Mouse (Mus musculus) MEL (cell line): ENCODE results near the gene Fndc10.

Experiments used
- BHLHE40 ChIP-seq: IDR thresholded peaks from 2 replicates; pipeline ENCODE4 v1.6.1; 2012; ENCODE audit warnings: low read depth, mild to moderate bottlenecking, inconsistent platforms, low read length, improper control_type of control experiment, borderline replicate concordance
- CHD2 ChIP-seq: IDR thresholded peaks from 2 replicates; pipeline ENCODE4 v1.6.1; 2011; ENCODE audit warnings: low read length, improper control_type of control experiment
- CTCF ChIP-seq, 3 experiments: IDR thresholded peaks in 2 of 3; conservative IDR thresholded peaks in 1 of 3; 2 replicates each; pipeline ENCODE4 v1.5.1; 2011 to 2012; ENCODE audit warnings: low read length in 3 of 3, low read depth in 2 of 3, mild to moderate bottlenecking in 2 of 3, improper control_type of control experiment in 1 of 3, inconsistent platforms in 1 of 3, mixed read lengths in 1 of 3, moderate library complexity in 1 of 3; ENCODE audit not compliant: control insufficient read depth in 1 of 3, insufficient read depth in 1 of 3, poor library complexity in 1 of 3, severe bottlenecking in 1 of 3
- E2F4 ChIP-seq: IDR thresholded peaks from 2 replicates; pipeline ENCODE4 v1.6.1; 2011; ENCODE audit warnings: low read depth, low read length, improper control_type of control experiment, borderline replicate concordance
- ELF1 ChIP-seq: IDR thresholded peaks from 2 replicates; pipeline ENCODE4 v1.6.1; 2014; ENCODE audit warnings: low read depth, mild to moderate bottlenecking, inconsistent platforms, low read length, improper control_type of control experiment, moderate library complexity
- MAZ ChIP-seq: IDR thresholded peaks from 2 replicates; pipeline ENCODE4 v1.6.1; 2012; ENCODE audit warnings: low read depth, mild to moderate bottlenecking, inconsistent platforms, low read length, improper control_type of control experiment
- MYB ChIP-seq: IDR thresholded peaks from 2 replicates; pipeline ENCODE4 v1.6.1; 2011; ENCODE audit warnings: mild to moderate bottlenecking, low read depth, low read length, improper control_type of control experiment
- MYC ChIP-seq: IDR thresholded peaks from 2 replicates; pipeline ENCODE4 v1.6.1; 2011; ENCODE audit warnings: low read depth, mild to moderate bottlenecking, low read length, improper control_type of control experiment, moderate library complexity
- POLR2A ChIP-seq, 2 experiments: IDR thresholded peaks; 2 replicates each; pipeline ENCODE4 v1.6.1; 2011 to 2012; ENCODE audit warnings: low read length in 2 of 2, mild to moderate bottlenecking in 2 of 2, control low read depth in 1 of 2, improper control_type of control experiment in 1 of 2, low read depth in 1 of 2, moderate library complexity in 1 of 2; ENCODE audit not compliant: control insufficient read depth in 1 of 2, insufficient read depth in 1 of 2, poor library complexity in 1 of 2
- POLR2AphosphoS2 ChIP-seq: IDR thresholded peaks from 2 replicates; pipeline ENCODE4 v1.6.1; 2011; ENCODE audit warnings: low read length, improper control_type of control experiment
- POLR2AphosphoS5 ChIP-seq: IDR thresholded peaks from 2 replicates; pipeline ENCODE4 v1.6.1; 2012; ENCODE audit warnings: low read depth, borderline replicate concordance, mild to moderate bottlenecking, inconsistent platforms, low read length, moderate library complexity, mixed read lengths
- UBTF ChIP-seq: IDR thresholded peaks from 2 replicates; pipeline ENCODE4 v1.6.1; 2012; ENCODE audit warnings: low read depth, mild to moderate bottlenecking, inconsistent platforms, low read length, improper control_type of control experiment, moderate library complexity, borderline replicate concordance; ENCODE audit not compliant: insufficient read depth

DNA sequence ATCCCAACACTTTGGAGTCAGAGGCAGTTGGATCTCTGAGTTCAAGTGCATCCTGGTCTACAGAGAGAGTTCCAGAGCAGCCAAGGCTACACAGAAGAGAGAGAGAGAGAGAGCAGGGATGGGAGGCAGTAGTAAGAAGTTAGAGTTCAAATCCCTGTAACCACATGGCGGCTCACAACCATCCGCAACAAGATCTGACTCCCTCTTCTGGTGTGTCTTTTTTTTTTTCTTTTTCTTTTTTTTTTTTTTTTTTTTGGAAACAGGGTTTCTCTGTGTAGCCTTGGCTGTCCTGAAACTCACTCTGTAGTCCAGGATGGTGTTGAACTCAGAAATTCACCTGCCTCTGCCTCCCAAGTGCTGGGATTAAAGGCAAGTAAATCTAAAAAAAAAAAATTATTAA is 22.1 kb upstream of the Fndc10 start:
- TF ChIP-seq POLR2AphosphoS2 = no peak
- no peak for TF ChIP-seq CHD2
- TF ChIP-seq CTCF (IDR thresholded peaks at IDR 0.05 in 2 of 3, conservative IDR thresholded peaks at IDR 0.05 in 1 of 3; ENCODE audit: control insufficient read depth in 1 of 3, insufficient read depth in 1 of 3, low read depth in 2 of 3, low read length in 3 of 3, poor library complexity in 1 of 3, severe bottlenecking in 1 of 3) = 0 out of 6 replicates have a peak, but pooled peaks of 1 of the 3 experiments have one; percentile 0
- TF ChIP-seq POLR2AphosphoS5 = no peak
- TF ChIP-seq MYC = no peak
- no peak for TF ChIP-seq MYB
- TF ChIP-seq MAZ = no peak
- TF ChIP-seq BHLHE40 = no peak
- TF ChIP-seq UBTF = no peak
- TF ChIP-seq E2F4 = no peak
- no peak for TF ChIP-seq ELF1
- no peak for TF ChIP-seq POLR2A (IDR thresholded peaks at IDR 0.05; ENCODE audit: control insufficient read depth in 1 of 2, insufficient read depth in 1 of 2, low read depth in 1 of 2, low read length in 2 of 2, poor library complexity in 1 of 2)
